Mouse (Mus musculus) liver, embryonic 16.5 days (tissue): ENCODE data around the gene Med18. TPM values are rescaled to one million over a fixed set of nuclear protein-coding genes. Genes with fewer than 3 reads are reported as not detected.

Experiments used
- ATAC-seq: fragments of 200-750 bp; cut with Nextera tagmentation; 2 replicates; pipeline ENCODE4 v1.8.0; 2017; ENCODE audit warnings: low read depth, mild to moderate bottlenecking, moderate number of reproducible peaks, moderate library complexity
- H3K27ac ChIP-seq: fragments of 300-500 bp; sonication (generic); 2 replicates; pipeline ENCODE4 v1.5.1; 2014; ENCODE audit warnings: mild to moderate bottlenecking, low read length
- H3K27me3 ChIP-seq: fragments of 300-500 bp; sonication (generic); 2 replicates; pipeline ENCODE4 v1.6.1; 2014; ENCODE audit warnings: low read depth, low read length, mixed read lengths; ENCODE audit not compliant: control insufficient read depth, insufficient read depth
- H3K36me3 ChIP-seq: fragments of 300-500 bp; sonication (generic); 2 replicates; pipeline ENCODE4 v1.6.1; 2014; ENCODE audit warnings: mild to moderate bottlenecking; ENCODE audit not compliant: control insufficient read depth, insufficient read depth
- H3K4me1 ChIP-seq: fragments of 300-500 bp; sonication (generic); 2 replicates; pipeline ENCODE4 v1.6.1; 2014; ENCODE audit warnings: low read depth, low read length, mixed read lengths; ENCODE audit not compliant: control insufficient read depth
- H3K4me2 ChIP-seq: fragments of 300-500 bp; sonication (generic); 2 replicates; pipeline ENCODE4 v1.6.1; 2014; ENCODE audit warnings: low read depth, low read length, mixed read lengths
- H3K4me3 ChIP-seq: fragments of 300-500 bp; sonication (generic); 2 replicates; pipeline ENCODE4 v1.5.1; 2014; ENCODE audit warnings: low read depth, mild to moderate bottlenecking, low read length
- H3K9ac ChIP-seq: fragments of 300-500 bp; sonication (generic); 2 replicates; pipeline ENCODE4 v1.6.1; 2014; ENCODE audit warnings: low read depth, low read length
- H3K9me3 ChIP-seq: fragments of 300-500 bp; sonication (generic); replicated peaks from 2 replicates; pipeline ENCODE4 v1.6.1; 2016; ENCODE audit warnings: low read length; ENCODE audit not compliant: control insufficient read depth
- WGBS: fragments of 180-500 bp; shearing (Covaris S2); extraction: QIAGEN DNeasy Blood & Tissue Kit; methylation state at CpG from one replicate; pipeline ENCODE4 v1.1.7; 2014; ENCODE audit not compliant: insufficient replicate concordance; 5-methylcytosine and 5-hydroxymethylcytosine counted together
- polyA plus RNA-seq: library from polyadenylated mRNA; unstranded; fragments of >200 nt; fragmentation: Nextera tagmentation; extraction: Ambion mirVana; gene quantifications from 2 replicates; pipeline ENCODE4 v1.2.1, GENCODE M21; 2015

Gene Med18
- polyA plus RNA-seq, result 8.2 and 11.4 TPM in 2 replicates

- Histone ChIP-seq H3K36me3 (peaks cover 16% of the 10 kb centered on the region), H3K4me2 (peak within 1 kb of the TSS; percentile 83), H3K4me1 (peaks cover 18% of the 10 kb centered on the region), H3K27ac (peak within 1 kb of the TSS; percentile 84), H3K4me3 (peak within 1 kb of the TSS; percentile 72), H3K9me3 (no peaks in the 10 kb centered on the region), H3K27me3 (no peaks in the 10 kb centered on the region), H3K9ac (peak within 1 kb of the TSS; percentile 69)
- under 1% methylated on average over 44 of the region's 44 CpGs for WGBS
- peak; percentile 88 for ATAC-seq
Measured at GRCm38 (mm10) chr4:132463430-132464254, at the start of gene Med18. TSS of gene Med18 (minus strand) at chr4:132463921.

GRCm38 (mm10) chr4:132512080-132512479 lies 48.4 kb upstream of the Med18 start:
- H3K4me2 ChIP-seq, result peak overlapping the region; percentile 36

DNA sequence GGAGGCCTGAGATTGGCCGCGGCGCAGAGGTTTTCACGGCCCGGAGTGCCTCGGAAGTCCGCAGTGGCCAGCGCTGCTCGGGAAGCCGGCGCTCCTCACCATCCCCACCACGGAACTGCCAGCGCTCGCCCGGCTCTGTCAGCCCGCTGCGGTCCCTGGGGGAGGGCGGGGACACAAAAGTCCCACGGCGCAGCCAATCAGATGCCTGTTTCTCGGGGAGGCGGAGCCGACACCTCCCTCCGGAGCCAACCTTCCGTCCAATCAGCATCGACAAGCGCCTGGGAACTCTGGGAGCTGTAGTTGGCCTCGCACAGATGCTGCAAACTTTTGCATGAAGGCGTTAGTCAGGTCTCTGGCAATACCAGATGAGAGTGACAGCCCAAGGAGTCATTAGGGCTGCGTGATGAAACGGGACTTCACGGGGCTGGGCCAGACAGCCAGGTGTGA lies 46.7 kb upstream of the Med18 start, which contains the start of gene Sesn2:
Gene Sesn2 (minus strand): TSS at position 150 of the 447 bp plus-strand sequence.
- H3K27me3 ChIP-seq, result no peaks in the 10 kb centered on the region
- H3K9ac ChIP-seq, result peak within 1 kb of the TSS; percentile 92
- H3K4me1 ChIP-seq, result peaks cover 70% of the 10 kb centered on the region
- H3K4me3 ChIP-seq, result peak within 1 kb of the TSS; percentile 88
- H3K4me2 ChIP-seq, result peak within 1 kb of the TSS; percentile 97
- peak within 1 kb of the TSS; percentile 81 for H3K27ac ChIP-seq
- WGBS, result 0% methylated on average over 32 of the region's 32 CpGs
- ATAC-seq, result peak; percentile 91
- no peaks in the 10 kb centered on the region for H3K9me3 ChIP-seq
- no peaks in the 10 kb centered on the region for H3K36me3 ChIP-seq

More at GRCm38 (mm10) chr4:132512080-132512479, 48.4 kb upstream of the Med18 start:
- no peaks in the 10 kb centered on the region for H3K36me3 ChIP-seq
- WGBS, result 38% methylated on average over 3 of the region's 3 CpGs
- H3K9me3 ChIP-seq, result no peaks in the 10 kb centered on the region
- peaks cover 64% of the 10 kb centered on the region for H3K4me1 ChIP-seq
- H3K9ac ChIP-seq, result peak overlapping the region; percentile 40
- H3K4me3 ChIP-seq, result no peak overlapping the region; the same call in 1 of the 2 replicates
- no peaks in the 10 kb centered on the region for H3K27me3 ChIP-seq
- H3K27ac ChIP-seq, result peak overlapping the region; percentile 69
- ATAC-seq, result no peak

GRCm38 (mm10) chr4:132509621-132510296 lies 46.0 kb upstream of the Med18 start:
- ATAC-seq, result peak; percentile 19
- Histone ChIP-seq H3K9me3 (no peaks in the 10 kb centered on the region), H3K27me3 (no peaks in the 10 kb centered on the region), H3K4me3 (peak overlapping the region; percentile 88), H3K27ac (peak overlapping the region; percentile 81), H3K9ac (peak overlapping the region; percentile 92), H3K36me3 (no peaks in the 10 kb centered on the region), H3K4me2 (peak overlapping the region; percentile 97), H3K4me1 (peaks cover 76% of the 10 kb centered on the region)
- WGBS, result under 1% methylated on average over 51 of the region's 52 CpGs

GRCm38 (mm10) chr4:132507210-132507609 lies 43.5 kb upstream of the Med18 start:
- 57% methylated on average over 2 of the region's 2 CpGs for WGBS
- peaks cover 72% of the 10 kb centered on the region for H3K4me1 ChIP-seq
- no peak overlapping the region for H3K9ac ChIP-seq
- H3K4me3 ChIP-seq, result no peak overlapping the region
- ATAC-seq, result no peak
- 0 out of 2 replicates have a peak overlapping the region, but pooled peaks have one; percentile 3 for H3K27ac ChIP-seq
- no peaks in the 10 kb centered on the region for H3K27me3 ChIP-seq
- no peaks in the 10 kb centered on the region for H3K36me3 ChIP-seq
- no peak overlapping the region for H3K4me2 ChIP-seq
- H3K9me3 ChIP-seq, result no peaks in the 10 kb centered on the region

- no peaks in the 10 kb centered on the region for H3K27me3 ChIP-seq
- H3K27ac ChIP-seq, result no peak overlapping the region
- no peak overlapping the region for H3K9ac ChIP-seq
- ATAC-seq, result no peak
- H3K4me1 ChIP-seq, result peaks cover 63% of the 10 kb centered on the region
- no peak overlapping the region for H3K4me3 ChIP-seq
- no peaks in the 10 kb centered on the region for H3K36me3 ChIP-seq
- H3K9me3 ChIP-seq, result no peaks in the 10 kb centered on the region
- no peak overlapping the region for H3K4me2 ChIP-seq
- 84% methylated on average over 6 of the region's 6 CpGs for WGBS
Measured at GRCm38 (mm10) chr4:132506250-132506649, 42.5 kb upstream of the Med18 start.

DNA sequence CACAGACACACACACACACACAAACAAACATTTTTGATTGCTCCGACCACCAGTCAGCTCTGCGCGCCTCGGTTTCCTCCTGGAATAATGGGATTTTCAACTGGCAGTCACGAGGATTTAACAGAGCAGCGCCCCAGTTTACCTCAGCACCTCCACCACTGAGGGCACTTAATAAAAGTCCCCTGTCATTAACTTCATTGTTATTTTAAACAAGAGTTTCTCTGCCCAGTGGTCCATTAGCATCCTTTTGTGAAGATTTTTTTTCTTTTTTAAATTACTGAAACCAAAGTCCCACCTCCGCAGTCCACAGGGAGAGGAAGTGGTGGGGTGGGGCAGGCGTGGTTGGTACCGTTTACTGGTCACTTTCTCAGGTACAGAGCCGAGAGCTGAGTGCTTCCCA lies 42.1 kb upstream of the Med18 start:
- whole genome bisulfite sequencing, result 49% methylated on average over 10 of the region's 10 CpGs
- peaks cover 59% of the 10 kb centered on the region for H3K4me1 ChIP-seq
- no peak overlapping the region for H3K27ac ChIP-seq
- H3K4me3 ChIP-seq, result no peak overlapping the region
- no peak for ATAC-seq
- H3K36me3 ChIP-seq, result no peaks in the 10 kb centered on the region
- no peaks in the 10 kb centered on the region for H3K9me3 ChIP-seq
- H3K9ac ChIP-seq, result no peak overlapping the region
- no peaks in the 10 kb centered on the region for H3K27me3 ChIP-seq
- H3K4me2 ChIP-seq, result no peak overlapping the region

DNA sequence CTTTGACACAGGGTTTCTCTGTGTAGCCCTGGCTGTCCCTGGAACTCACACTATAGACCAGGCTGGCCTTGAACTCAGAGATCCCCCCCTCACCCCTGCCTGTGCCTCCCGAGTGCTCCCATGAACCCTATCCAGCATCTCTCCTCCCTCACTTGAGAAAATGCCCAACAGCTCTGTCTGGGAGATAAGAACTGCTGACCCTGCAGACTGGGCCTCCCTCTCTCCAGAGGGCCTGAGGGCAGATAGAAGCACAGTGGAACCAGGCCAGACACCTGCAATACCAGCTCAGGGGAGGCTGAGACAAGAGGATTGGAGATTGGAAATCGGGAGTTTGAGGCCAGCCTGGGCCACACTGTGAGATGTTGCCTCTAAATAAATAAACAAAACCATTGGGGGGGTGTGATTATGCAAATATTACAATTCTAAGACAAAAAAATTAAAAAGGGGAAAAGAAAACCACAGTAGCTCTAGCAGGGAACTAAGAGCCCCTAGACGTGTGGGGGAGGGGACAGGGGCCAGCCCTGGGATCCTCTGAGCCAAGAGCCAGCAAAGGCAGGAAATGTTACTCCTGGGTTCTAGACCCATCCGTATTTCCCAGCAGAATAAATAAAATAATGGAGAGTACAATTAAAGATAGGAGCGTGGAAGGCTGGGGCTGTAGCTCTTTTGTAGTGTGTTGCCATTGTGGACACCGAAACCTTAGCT lies 41.5 kb upstream of the Med18 start:
- ATAC-seq, result peak; percentile 30
- Histone ChIP-seq H3K4me2 (peak overlapping the region; percentile 25), H3K27ac (peak overlapping the region; percentile 56; the same call in 1 of the 2 replicates)

More for the DNA sequence above, 41.5 kb upstream of the Med18 start:
- Histone ChIP-seq H3K36me3 (no peaks in the 10 kb centered on the region), H3K9me3 (no peaks in the 10 kb centered on the region), H3K4me3 (no peak overlapping the region), H3K9ac (no peak overlapping the region; the same call in 1 of the 2 replicates), H3K27me3 (no peaks in the 10 kb centered on the region), H3K4me1 (peaks cover 55% of the 10 kb centered on the region)
- WGBS, result 40% methylated on average over 6 of the region's 6 CpGs
